Mouse (Mus musculus): ENCODE data around the gene Kat5. TPM values are rescaled to one million over a fixed set of nuclear protein-coding genes. Genes with fewer than 3 reads are reported as not detected.

Kat5 gene
- polyA plus RNA-seq (2014; fragmentation: Nextera tagmentation; extraction: Ambion mirVana) = 49.5 and 58.3 TPM in 2 replicates

- Histone ChIP-seq H3K9ac (replicated peaks; ENCODE audit: low read length) (peak within 1 kb of the TSS; percentile 89), H3K9me3 (ENCODE audit: control insufficient read depth, low read length) (no peaks in the 10 kb centered on the region), H3K4me3 (replicated peaks; ENCODE audit: low read depth, low read length) (peak within 1 kb of the TSS; percentile 63), H3K27ac (replicated peaks; ENCODE audit: low read depth, low read length) (peak within 1 kb of the TSS; percentile 99), H3K4me1 (ENCODE audit: control insufficient read depth, insufficient read depth, low read length) (peaks cover 22% of the 10 kb centered on the region), H3K4me2 (ENCODE audit: low read length) (peak within 1 kb of the TSS; percentile 81), H3K36me3 (ENCODE audit: control insufficient read depth, insufficient read depth, low read length) (peaks cover 41% of the 10 kb centered on the region), H3K27me3 (ENCODE audit: control insufficient read depth, insufficient read depth, low read length) (no peaks in the 10 kb centered on the region)
- peak; percentile 95 for DNase-seq
- peak; percentile 93 for ATAC-seq (ENCODE audit: low FRiP score, low TSS enrichment)
- WGBS = under 1% methylated on average over 54 of the region's 55 CpGs
Measured at GRCm38 (mm10) chr19:5609547-5610404, at the start of gene Kat5. Gene Kat5, minus strand, starts transcription at chr19:5610237.

DNA sequence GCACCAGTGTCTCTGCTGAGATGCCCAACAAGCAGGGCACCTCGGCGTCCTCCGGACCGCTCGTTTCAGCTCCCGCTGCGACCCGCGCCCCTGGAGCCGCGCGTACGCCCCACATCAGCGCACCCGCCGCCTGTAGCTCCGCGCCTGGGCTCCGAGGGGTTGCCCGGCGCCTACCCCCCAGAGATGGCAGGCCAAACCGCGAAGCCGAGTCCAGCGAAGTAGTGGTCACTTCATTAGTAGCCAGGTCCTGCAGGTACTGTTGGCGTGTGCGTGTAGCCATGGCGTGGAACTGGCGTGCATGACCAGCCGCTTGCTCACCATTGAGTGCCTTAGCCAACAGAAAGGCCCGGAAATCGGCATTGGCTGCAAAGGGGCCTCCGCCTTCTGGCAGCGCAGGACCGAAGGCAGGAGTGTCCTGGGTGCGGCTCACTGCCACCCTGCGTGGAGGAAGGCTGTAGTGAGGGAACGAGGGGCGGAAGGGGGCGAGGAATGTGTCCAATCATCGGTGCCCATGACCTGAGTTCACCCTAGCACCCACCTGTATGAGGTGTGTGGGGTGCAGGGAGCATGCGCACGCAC lies 44.8 kb upstream of the Kat5 start:
- no peaks in the 10 kb centered on the region for H3K9me3 ChIP-seq (ENCODE audit: control insufficient read depth, low read length)
- H3K27ac ChIP-seq (replicated peaks; ENCODE audit: low read depth, low read length) = no peak overlapping the region
- 0 out of 2 replicates have a peak, but pooled peaks cover 5% of the 10 kb centered on the region for H3K36me3 ChIP-seq (ENCODE audit: control insufficient read depth, insufficient read depth, low read length)
- peak; percentile 33 for DNase-seq
- peaks cover 10% of the 10 kb centered on the region for H3K4me1 ChIP-seq (ENCODE audit: control insufficient read depth, insufficient read depth, low read length)
- ATAC-seq (ENCODE audit: low FRiP score, low TSS enrichment) = 0 out of 2 replicates have a peak, but pooled peaks have one; percentile 6
- peak overlapping the region; percentile 44 for H3K9ac ChIP-seq (replicated peaks; ENCODE audit: low read length)
- H3K27me3 ChIP-seq (ENCODE audit: control insufficient read depth, insufficient read depth, low read length) = peaks cover 28% of the 10 kb centered on the region
- peak overlapping the region; percentile 36 for H3K4me3 ChIP-seq (replicated peaks; ENCODE audit: low read depth, low read length)
- H3K4me2 ChIP-seq (ENCODE audit: low read length) = peak overlapping the region; percentile 65
- 6% methylated on average over 43 of the region's 43 CpGs for WGBS

DNA sequence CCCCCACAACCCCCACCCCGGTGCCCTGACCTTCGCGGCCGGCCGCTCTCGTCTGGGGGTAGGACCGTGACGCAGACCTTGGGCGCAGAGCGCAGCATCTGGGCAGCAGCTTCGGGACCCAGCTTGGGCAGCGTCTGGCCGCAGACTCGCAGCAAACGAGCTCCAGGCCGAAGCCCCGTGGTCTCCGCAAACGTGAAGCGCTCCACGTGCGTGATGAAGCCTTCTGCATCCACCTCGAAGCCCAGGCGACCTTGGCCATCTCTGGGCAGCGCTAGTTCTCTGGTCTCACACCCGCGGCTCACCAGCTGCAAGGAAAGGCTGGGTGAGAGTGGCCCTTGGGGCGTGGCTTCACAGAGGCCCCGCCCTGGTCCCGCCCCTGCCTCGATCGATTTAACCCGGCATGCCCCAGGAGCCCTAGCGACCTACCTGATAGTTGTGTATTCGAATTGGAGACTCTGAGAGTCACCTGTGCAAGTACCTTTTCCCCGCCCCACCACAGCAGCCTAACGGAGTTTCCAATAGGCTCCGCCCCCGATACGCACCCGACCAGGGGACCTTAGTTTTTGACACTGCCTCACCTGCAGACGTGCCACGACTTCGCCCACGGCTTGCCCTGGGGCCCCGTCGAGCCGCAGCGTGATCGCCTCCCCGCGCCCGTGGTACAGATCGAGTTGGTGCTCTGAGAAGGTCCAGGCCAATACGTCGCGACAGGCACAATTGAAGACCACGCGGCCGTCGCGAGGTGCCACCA lies 44.1 kb upstream of the Kat5 start:
- ATAC-seq (ENCODE audit: low FRiP score, low TSS enrichment) = peak; percentile 66; the same call in 1 of the 2 replicates

GRCm38 (mm10) chr19:5652570-5652969 lies 42.5 kb upstream of the Kat5 start:
- H3K4me2 ChIP-seq (ENCODE audit: low read length) = no peak overlapping the region
- H3K4me1 ChIP-seq (ENCODE audit: control insufficient read depth, insufficient read depth, low read length) = peaks cover 23% of the 10 kb centered on the region
- no peak overlapping the region for H3K4me3 ChIP-seq (replicated peaks; ENCODE audit: low read depth, low read length)
- H3K36me3 ChIP-seq (ENCODE audit: control insufficient read depth, insufficient read depth, low read length) = peaks cover 14% of the 10 kb centered on the region
- H3K27ac ChIP-seq (replicated peaks; ENCODE audit: low read depth, low read length) = no peak overlapping the region
- H3K27me3 ChIP-seq (ENCODE audit: control insufficient read depth, insufficient read depth, low read length) = peaks cover 28% of the 10 kb centered on the region
- no peaks in the 10 kb centered on the region for H3K9me3 ChIP-seq (ENCODE audit: control insufficient read depth, low read length)
- ATAC-seq (ENCODE audit: low FRiP score, low TSS enrichment) (no peak), DNase-seq (no peak)
- H3K9ac ChIP-seq (replicated peaks; ENCODE audit: low read length) = no peak overlapping the region; the same call in 1 of the 2 replicates
- WGBS = 76% methylated on average over 6 of the region's 6 CpGs

More for the DNA sequence above, 44.1 kb upstream of the Kat5 start:
- Histone ChIP-seq H3K27ac (replicated peaks; ENCODE audit: low read depth, low read length) (no peak overlapping the region), H3K4me3 (replicated peaks; ENCODE audit: low read depth, low read length) (peak overlapping the region; percentile 36), H3K4me2 (ENCODE audit: low read length) (peak overlapping the region; percentile 65), H3K36me3 (ENCODE audit: control insufficient read depth, insufficient read depth, low read length) (0 out of 2 replicates have a peak, but pooled peaks cover 5% of the 10 kb centered on the region), H3K27me3 (ENCODE audit: control insufficient read depth, insufficient read depth, low read length) (peaks cover 28% of the 10 kb centered on the region), H3K9ac (replicated peaks; ENCODE audit: low read length) (peak overlapping the region; percentile 44), H3K4me1 (ENCODE audit: control insufficient read depth, insufficient read depth, low read length) (peaks cover 10% of the 10 kb centered on the region), H3K9me3 (ENCODE audit: control insufficient read depth, low read length) (no peaks in the 10 kb centered on the region)
- peak; percentile 68 for DNase-seq
- 3% methylated on average over 62 of the region's 62 CpGs for WGBS

DNA sequence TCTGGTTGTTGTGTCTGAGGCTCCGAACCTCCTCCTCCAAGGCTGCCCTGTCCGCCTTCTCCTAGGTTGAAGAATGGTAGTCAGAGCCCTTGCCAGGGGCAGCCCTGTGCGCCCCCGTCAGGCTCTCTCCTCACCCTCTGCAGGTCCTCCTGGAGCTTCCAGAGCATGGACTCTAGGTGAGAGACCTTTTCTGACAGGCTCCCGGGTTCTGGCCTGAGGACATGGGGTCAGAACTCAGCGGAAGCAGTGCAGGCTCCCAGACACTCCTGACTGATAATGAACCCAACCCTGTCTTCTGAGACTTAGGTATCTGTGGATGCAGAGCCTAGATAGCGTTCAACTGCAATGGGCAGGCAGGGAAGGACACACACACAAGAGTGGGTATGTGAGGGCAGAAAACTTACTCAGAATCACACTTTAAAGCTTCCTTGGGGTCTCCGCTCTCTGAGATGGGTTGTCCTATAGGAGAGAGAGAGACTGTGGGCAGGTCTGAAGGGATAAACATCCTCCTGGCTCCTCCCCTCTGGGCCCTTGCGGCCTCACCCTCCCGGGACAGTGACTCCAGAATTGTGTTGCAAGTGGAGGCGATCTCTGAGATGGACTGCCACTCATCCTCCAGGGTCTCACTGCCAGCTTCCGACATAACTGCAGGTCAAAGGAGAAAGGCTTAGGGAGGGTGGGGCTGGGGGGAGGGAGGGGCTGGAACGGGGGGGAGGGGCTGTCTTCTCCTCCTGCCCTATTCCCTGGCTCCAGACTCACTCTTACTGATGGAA lies 41.7 kb upstream of the Kat5 start:
- ATAC-seq (ENCODE audit: low FRiP score, low TSS enrichment) (no peak), DNase-seq (no peak)
- Histone ChIP-seq H3K27me3 (ENCODE audit: control insufficient read depth, insufficient read depth, low read length) (peaks cover 28% of the 10 kb centered on the region), H3K9ac (replicated peaks; ENCODE audit: low read length) (no peak overlapping the region), H3K4me1 (ENCODE audit: control insufficient read depth, insufficient read depth, low read length) (peaks cover 24% of the 10 kb centered on the region), H3K9me3 (ENCODE audit: control insufficient read depth, low read length) (no peaks in the 10 kb centered on the region), H3K36me3 (ENCODE audit: control insufficient read depth, insufficient read depth, low read length) (peaks cover 23% of the 10 kb centered on the region), H3K4me3 (replicated peaks; ENCODE audit: low read depth, low read length) (no peak overlapping the region), H3K4me2 (ENCODE audit: low read length) (no peak overlapping the region), H3K27ac (replicated peaks; ENCODE audit: low read depth, low read length) (no peak overlapping the region)
- 61% methylated on average over 13 of the region's 13 CpGs for WGBS

GRCm38 (mm10) chr19:5649298-5649741 lies 39.3 kb upstream of the Kat5 start:
- Histone ChIP-seq H3K36me3 (ENCODE audit: control insufficient read depth, insufficient read depth, low read length) (peaks cover 47% of the 10 kb centered on the region), H3K4me3 (replicated peaks; ENCODE audit: low read depth, low read length) (peak overlapping the region; percentile 27), H3K4me2 (ENCODE audit: low read length) (peak overlapping the region; percentile 58), H3K27ac (replicated peaks; ENCODE audit: low read depth, low read length) (peak overlapping the region; percentile 78), H3K27me3 (ENCODE audit: control insufficient read depth, insufficient read depth, low read length) (peaks cover 10% of the 10 kb centered on the region), H3K4me1 (ENCODE audit: control insufficient read depth, insufficient read depth, low read length) (peaks cover 18% of the 10 kb centered on the region), H3K9ac (replicated peaks; ENCODE audit: low read length) (peak overlapping the region; percentile 43; the same call in 1 of the 2 replicates), H3K9me3 (ENCODE audit: control insufficient read depth, low read length) (no peaks in the 10 kb centered on the region)
- no peak for ATAC-seq (ENCODE audit: low FRiP score, low TSS enrichment)
- no peak for DNase-seq
- 72% methylated on average over 6 of the region's 6 CpGs for WGBS

- Histone ChIP-seq H3K4me1 (ENCODE audit: control insufficient read depth, insufficient read depth, low read length) (peaks cover 14% of the 10 kb centered on the region), H3K4me3 (replicated peaks; ENCODE audit: low read depth, low read length) (peak overlapping the region; percentile 27), H3K27me3 (ENCODE audit: control insufficient read depth, insufficient read depth, low read length) (peaks cover 5% of the 10 kb centered on the region), H3K9me3 (ENCODE audit: control insufficient read depth, low read length) (no peaks in the 10 kb centered on the region), H3K4me2 (ENCODE audit: low read length) (peak overlapping the region; percentile 58), H3K36me3 (ENCODE audit: control insufficient read depth, insufficient read depth, low read length) (peaks cover 53% of the 10 kb centered on the region), H3K9ac (replicated peaks; ENCODE audit: low read length) (peak overlapping the region; percentile 43; the same call in 1 of the 2 replicates), H3K27ac (replicated peaks; ENCODE audit: low read depth, low read length) (peak overlapping the region; percentile 78)
- WGBS = 14% methylated on average over 26 of the region's 26 CpGs
- DNase-seq (peak; percentile 89), ATAC-seq (ENCODE audit: low FRiP score, low TSS enrichment) (peak; percentile 85)
Measured at GRCm38 (mm10) chr19:5648401-5649297, 38.6 kb upstream of the Kat5 start.

Data from midbrain, embryonic 14.5 days (tissue).